Mouse (Mus musculus) spleen, adult 2 months (tissue): ENCODE results near the gene Kif13a.

Experiments used
- CTCF ChIP-seq: fragments of 200-500 bp; IDR thresholded peaks from 2 replicates; pipeline ENCODE4 v1.5.1; 2011; ENCODE audit warnings: mild to moderate bottlenecking, inconsistent platforms; ENCODE audit not compliant: insufficient read depth, insufficient read length, insufficient replicate concordance; ENCODE audit errors: extremely low read depth
- POLR2A ChIP-seq: fragments of 200-500 bp; IDR thresholded peaks from 2 replicates; pipeline ENCODE4 v1.6.1; 2011; ENCODE audit warnings: low read depth, low read length, inconsistent platforms

DNA sequence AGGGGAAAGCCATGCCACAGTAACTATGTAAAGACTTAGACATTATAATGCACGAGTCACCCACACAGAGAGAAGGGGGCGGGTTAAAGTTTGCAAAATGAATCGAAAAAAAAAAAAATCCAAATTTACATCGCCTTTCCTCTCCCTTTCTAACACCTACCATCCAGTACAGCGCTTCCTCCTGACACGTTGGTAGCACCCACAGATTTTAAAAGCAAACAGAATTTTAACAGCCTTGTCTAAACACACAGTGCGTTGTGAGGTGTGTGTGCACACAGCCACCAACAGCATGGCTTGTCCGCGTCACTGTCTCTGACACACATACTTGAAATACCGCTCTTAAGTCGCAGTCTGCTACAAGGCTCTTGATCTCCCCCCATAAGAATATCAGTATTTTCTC lies 94.3 kb downstream of the Kif13a start:
- TF ChIP-seq POLR2A (no peak), CTCF (no peak)
